Mouse (Mus musculus) erythroblast, embryonic 14.5 days (primary cell): Measurements from ENCODE around the gene Rufy1.

Experiments
- GATA1 ChIP-seq: IDR thresholded peaks from 2 replicates; pipeline ENCODE4 v1.6.1; 2012; ENCODE audit warnings: low read length, inconsistent platforms, mixed read lengths
- TAL1 ChIP-seq: IDR thresholded peaks from 3 replicates; pipeline ENCODE4 v1.6.1; 2012; ENCODE audit warnings: low read length, inconsistent platforms, mixed read lengths

- TF ChIP-seq TAL1 (no peak), GATA1 (no peak)
Measured at GRCm38 (mm10) chr11:50394731-50395130, 36.2 kb downstream of the Rufy1 start.
